ENCODE assay signal across 8 mouse cellular contexts in the genomic region with DNA sequence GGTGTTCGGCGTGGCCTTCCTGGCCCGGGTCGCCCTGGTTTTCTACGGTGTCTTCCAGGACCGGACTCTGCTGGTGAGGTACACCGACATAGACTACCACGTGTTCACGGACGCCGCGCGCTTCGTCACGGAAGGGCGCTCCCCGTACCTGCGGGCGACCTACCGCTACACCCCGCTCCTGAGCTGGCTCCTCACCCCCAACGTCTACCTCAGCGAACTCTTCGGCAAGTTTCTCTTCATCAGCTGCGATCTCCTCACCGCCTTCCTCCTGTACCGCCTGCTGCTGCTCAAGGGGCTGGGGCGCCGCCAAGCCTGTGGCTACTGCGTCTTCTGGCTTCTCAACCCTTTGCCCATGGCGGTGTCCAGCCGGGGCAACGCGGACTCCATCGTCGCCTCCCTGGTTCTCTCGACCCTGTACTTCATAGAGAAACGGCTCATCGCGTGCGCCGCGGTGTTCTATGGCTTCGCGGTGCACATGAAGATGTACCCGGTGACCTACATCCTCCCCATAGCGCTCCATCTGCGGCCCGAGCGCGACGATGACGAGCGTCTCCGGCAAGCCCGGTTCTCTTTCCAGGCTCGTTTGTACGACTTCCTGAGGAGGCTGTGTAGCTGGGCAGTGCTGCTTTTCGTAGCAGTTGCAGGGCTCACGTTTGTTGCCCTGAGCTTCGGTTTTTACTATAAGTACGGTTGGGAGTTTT. TPM values are rescaled to one million over a fixed set of nuclear protein-coding genes. Genes with fewer than 3 reads are reported as not detected.
A peak's percentile ranks its signal among the peaks of the same experiment; 100 is the strongest.
DNase-seq lines count a peak whose midpoint lies in the region; ATAC-seq lines count a peak whose summit lies in the region.

No protein-coding gene starts in this region.

- no peaks in the 10 kb centered on the region for H3K9me3 ChIP-seq in kidney, embryonic 14.5 days (ENCODE audit: control insufficient read depth, low read length)
- no peaks in the 10 kb centered on the region for H3K9me3 ChIP-seq in forebrain, embryonic 11.5 days (ENCODE audit: control insufficient read depth, low read length)

- no peaks in the 10 kb centered on the region for H3K27me3 ChIP-seq in kidney, embryonic 14.5 days (ENCODE audit: control insufficient read depth, insufficient read depth, low read length)
- no peaks in the 10 kb centered on the region for H3K27me3 ChIP-seq in forebrain, embryonic 11.5 days (ENCODE audit: control insufficient read depth, insufficient read depth, low read length)
- no peaks in the 10 kb centered on the region for H3K27me3 ChIP-seq in splenic B cell, adult 2 months (ENCODE audit: control insufficient read depth, insufficient read depth, low read length, poor library complexity, severe bottlenecking)

- peaks cover 15% of the 10 kb centered on the region; the same call in 1 of the 2 replicates for H3K36me3 ChIP-seq in kidney, embryonic 14.5 days (ENCODE audit: control insufficient read depth, insufficient read depth, low read length)
- H3K36me3 ChIP-seq in forebrain, embryonic 11.5 days (ENCODE audit: control insufficient read depth, insufficient read depth, low read length) = peaks cover 3% of the 10 kb centered on the region; the same call in 1 of the 2 replicates
- H3K36me3 ChIP-seq in splenic B cell, adult 2 months (ENCODE audit: control insufficient read depth, insufficient read depth, low read length, poor library complexity, severe bottlenecking) = peaks cover 8% of the 10 kb centered on the region

- WGBS in kidney, embryonic 14.5 days = 2% methylated on average over 60 of the region's 62 CpGs
- WGBS in forebrain, embryonic 11.5 days = 3% methylated on average over 62 of the region's 62 CpGs

- H3K27ac ChIP-seq in kidney, embryonic 14.5 days (ENCODE audit: low read depth, low read length) = peak overlapping the region; percentile 7; the same call in 1 of the 2 replicates
- H3K27ac ChIP-seq in forebrain, embryonic 11.5 days (ENCODE audit: low read depth, low read length) = no peak overlapping the region

- ATAC-seq in kidney, embryonic 14.5 days (ENCODE audit: low FRiP score, low TSS enrichment) = no peak
- no peak; the same call in none of the 2 replicates for ATAC-seq in forebrain, embryonic 11.5 days (replicated peaks; ENCODE audit: low FRiP score)

- H3K4me3 ChIP-seq in kidney, embryonic 14.5 days (ENCODE audit: low read length) = peak overlapping the region; percentile 96
- H3K4me3 ChIP-seq in forebrain, embryonic 11.5 days (ENCODE audit: low read depth, low read length) = peak overlapping the region; percentile 67

- peak overlapping the region; percentile 95 for H3K4me2 ChIP-seq in kidney, embryonic 14.5 days (replicated peaks; ENCODE audit: low read depth, low read length)
- H3K4me2 ChIP-seq in forebrain, embryonic 11.5 days (ENCODE audit: low read depth, low read length, severe bottlenecking) = peak overlapping the region; percentile 99

- DNase-seq in kidney, adult 18-20 months = no peak
- DNase-seq in MN1 (ENCODE audit: low spot score) = peak; percentile 50
- DNase-seq in forebrain, embryonic 11.5 days (ENCODE audit: low spot score) = peak; percentile 62
- DNase-seq in induced T-regulatory cell, adult 2 months (ENCODE audit: low read depth) = peak; percentile 76
- DNase-seq in lung, postnatal 10 days = peak; percentile 34
- peak; percentile 48 for DNase-seq in splenic B cell, adult 2 months (ENCODE audit: low read depth, low spot score)
- no peak for DNase-seq in spleen, adult 18-20 months

- peak overlapping the region; percentile 87 for H3K9ac ChIP-seq in kidney, embryonic 14.5 days (ENCODE audit: low read depth, low read length)
- peak overlapping the region; percentile 62 for H3K9ac ChIP-seq in forebrain, embryonic 11.5 days (ENCODE audit: low read length)

- H3K4me1 ChIP-seq in kidney, embryonic 14.5 days (ENCODE audit: control insufficient read depth, insufficient read depth, low read length) = peaks cover 12% of the 10 kb centered on the region
- H3K4me1 ChIP-seq in forebrain, embryonic 11.5 days (replicated peaks; ENCODE audit: control insufficient read depth, insufficient read depth, low read length) = peaks cover 6% of the 10 kb centered on the region; the same call in 1 of the 2 replicates

RNA-seq across cellular contexts. Expression of gene Pigm, which starts 0.6 kb away (rescaled TPM):
- 9.5 and 12.1 TPM in 2 replicates for polyA plus RNA-seq in kidney, embryonic 14.5 days (2014; fragmentation: Nextera tagmentation; extraction: Ambion mirVana)
- 13.7 and 14.8 TPM in 2 replicates for polyA plus RNA-seq in forebrain, embryonic 11.5 days (2014; fragmentation: Nextera tagmentation; extraction: Ambion mirVana)

RNA-seq across cellular contexts. Expression of gene Kcnj10, which starts 35.9 kb away (rescaled TPM):
- polyA plus RNA-seq in kidney, embryonic 14.5 days (2014; fragmentation: Nextera tagmentation; extraction: Ambion mirVana) = 0.31 and 0.57 TPM in 2 replicates
- polyA plus RNA-seq in forebrain, embryonic 11.5 days (2014; fragmentation: Nextera tagmentation; extraction: Ambion mirVana) = 0.69 and 0.73 TPM in 2 replicates

RNA-seq across cellular contexts. Expression of gene Kcnj9, which starts 47.8 kb away (rescaled TPM):
- polyA plus RNA-seq in kidney, embryonic 14.5 days (2014; fragmentation: Nextera tagmentation; extraction: Ambion mirVana) = 0.20 TPM in 1 of 2 replicates, not detected in the other
- polyA plus RNA-seq in forebrain, embryonic 11.5 days (2014; fragmentation: Nextera tagmentation; extraction: Ambion mirVana) = 0.68 and 0.89 TPM in 2 replicates

Comparison
In these comparisons a context has a peak if more than half of its experiments do, and no peak if none do; other contexts are left out.
1. DNase-seq: peak in MN1 (single experiment), forebrain, embryonic 11.5 days (single experiment), induced T-regulatory cell, adult 2 months (single experiment), lung, postnatal 10 days (single experiment) and splenic B cell, adult 2 months (single experiment); none in kidney, adult 18-20 months (single experiment) and spleen, adult 18-20 months (0 of 2).